Comparison of ENCODE assay signal across 17 mouse cellular contexts in the genomic region with DNA sequence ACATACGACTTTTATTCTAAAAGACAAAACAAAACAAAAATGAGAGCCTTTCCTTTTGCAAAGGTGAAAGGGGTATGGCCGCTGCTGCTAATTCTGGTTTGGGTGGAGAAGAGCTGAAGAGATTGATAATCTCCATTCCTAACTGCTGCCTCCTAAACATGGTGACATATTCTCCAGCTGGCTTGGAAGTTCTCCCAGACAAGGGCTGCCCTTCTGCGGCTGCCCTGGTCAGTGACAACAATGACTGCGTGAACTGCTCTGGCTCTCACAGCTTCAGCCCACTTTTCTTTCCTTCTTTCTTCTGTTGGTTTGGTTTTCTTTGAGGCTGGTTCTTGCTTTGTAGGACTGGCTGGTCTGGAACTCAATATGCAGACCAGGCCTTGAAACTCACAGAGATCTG.
DNase-seq lines count a peak whose midpoint lies in the region; ATAC-seq lines count a peak whose summit lies in the region.
"Had no signal": no experiment of that assay in that cellular context is flagged by ENCODE, and none has a peak within 500 bp of the region (broad histone marks: within the 10 kb centered on the region; RNA-seq: fewer than 3 reads in every experiment).

No protein-coding gene starts in this region.

- no peak overlapping the region for H3K4me2 ChIP-seq in heart, embryonic 16.5 days (ENCODE audit: low read depth, low read length)
- H3K4me2 ChIP-seq in lung, embryonic 16.5 days (ENCODE audit: low read depth, low read length) = no peak overlapping the region
- H3K4me2 ChIP-seq: forebrain, embryonic 13.5 days; heart, embryonic 12.5 days; hindbrain, embryonic 15.5 days had no signal

- WGBS in heart, embryonic 16.5 days = 81% methylated on average over 4 of the region's 4 CpGs
- 83% methylated on average over 4 of the region's 4 CpGs for WGBS in lung, embryonic 16.5 days

- H3K4me1 ChIP-seq in heart, embryonic 16.5 days (ENCODE audit: control insufficient read depth, insufficient read depth, low read length) = peaks cover 26% of the 10 kb centered on the region
- peaks cover 16% of the 10 kb centered on the region for H3K4me1 ChIP-seq in lung, embryonic 16.5 days (replicated peaks; ENCODE audit: control insufficient read depth, insufficient read depth, low read length)
- H3K4me1 ChIP-seq: embryonic facial prominence, embryonic 10.5 days had no signal

- H3K9me3 ChIP-seq in heart, embryonic 16.5 days (replicated peaks; ENCODE audit: control insufficient read depth, low read length) = no peaks in the 10 kb centered on the region
- no peaks in the 10 kb centered on the region for H3K9me3 ChIP-seq in lung, embryonic 16.5 days (ENCODE audit: control insufficient read depth, low read length)
- H3K9me3 ChIP-seq: embryonic facial prominence, embryonic 10.5 days; forebrain, embryonic 13.5 days; heart, embryonic 12.5 days; hindbrain, embryonic 15.5 days had no signal

- ATAC-seq in heart, embryonic 16.5 days (replicated peaks; ENCODE audit: extremely low read depth, insufficient read depth, low FRiP score) = no peak
- ATAC-seq in lung, embryonic 16.5 days (ENCODE audit: low read depth) = no peak
- ATAC-seq: intestine, embryonic 16.5 days had no signal

- H3K27ac ChIP-seq in heart, embryonic 16.5 days (ENCODE audit: low read length) = 0 out of 2 replicates have a peak overlapping the region, but pooled peaks have one; percentile 21
- 0 out of 2 replicates have a peak overlapping the region, but pooled peaks have one; percentile 41 for H3K27ac ChIP-seq in lung, embryonic 16.5 days (ENCODE audit: low read length)
- H3K27ac ChIP-seq: embryonic facial prominence, embryonic 10.5 days had no signal

- no peak overlapping the region for H3K9ac ChIP-seq in heart, embryonic 16.5 days (ENCODE audit: low read length)
- no peak overlapping the region for H3K9ac ChIP-seq in lung, embryonic 16.5 days (ENCODE audit: low read length)
- H3K9ac ChIP-seq: forebrain, embryonic 13.5 days; forebrain, postnatal 0 days; heart, embryonic 12.5 days; hindbrain, embryonic 15.5 days had no signal

- no peaks in the 10 kb centered on the region for H3K27me3 ChIP-seq in heart, embryonic 16.5 days (ENCODE audit: control insufficient read depth, insufficient read depth, low read length)
- H3K27me3 ChIP-seq in lung, embryonic 16.5 days (ENCODE audit: control insufficient read depth, insufficient read depth, low read depth, low read length) = no peaks in the 10 kb centered on the region
- H3K27me3 ChIP-seq: forebrain, embryonic 13.5 days; heart, embryonic 12.5 days; hindbrain, embryonic 15.5 days had no signal

- H3K4me3 ChIP-seq in heart, embryonic 16.5 days (ENCODE audit: low read length) = no peak overlapping the region
- no peak overlapping the region for H3K4me3 ChIP-seq in lung, embryonic 16.5 days (ENCODE audit: low read length)
- H3K4me3 ChIP-seq: embryonic facial prominence, embryonic 10.5 days; forebrain, embryonic 13.5 days; heart, embryonic 12.5 days; hindbrain, embryonic 15.5 days had no signal

- no peaks in the 10 kb centered on the region for H3K36me3 ChIP-seq in heart, embryonic 16.5 days (ENCODE audit: control insufficient read depth, insufficient read depth)
- H3K36me3 ChIP-seq in lung, embryonic 16.5 days (ENCODE audit: control insufficient read depth, insufficient read depth, low read length) = no peaks in the 10 kb centered on the region; the same call in 1 of the 2 replicates
- H3K36me3 ChIP-seq: embryonic facial prominence, embryonic 10.5 days; heart, embryonic 12.5 days; hindbrain, embryonic 15.5 days had no signal

- DNase-seq in cerebellum, postnatal 14 days = peak; percentile 29 to 41
- DNase-seq in cerebellum, postnatal 4 days (ENCODE audit: low spot score in 2 of 2) = no peak
- no peak for DNase-seq in heart, adult 9 months (ENCODE audit: low spot score in 2 of 2)
- DNase-seq in lung, postnatal 25 days (ENCODE audit: low spot score) = no peak
- peak; percentile 60 for DNase-seq in brain, adult 2 months (ENCODE audit: low read depth, low spot score)
- DNase-seq: adrenal gland, postnatal 14 days; cerebellum, adult 2 months; cerebellum, postnatal 36 days; forebrain, postnatal 0 days; gastrocnemius, postnatal 14 days had no signal

Comparison
In these comparisons a context has a peak if more than half of its experiments do, and no peak if none do; other contexts are left out.
1. DNase-seq: peak in cerebellum, postnatal 14 days (2 of 2) and brain, adult 2 months (single experiment); none in cerebellum, postnatal 4 days (0 of 2), heart, adult 9 months (0 of 2) and lung, postnatal 25 days (single experiment).